Mouse (Mus musculus) forelimb bud, embryonic 11.5 days (tissue): Measurements from ENCODE around the gene Rps3.

Source experiments
- DNase-seq: peaks from one replicate; pipeline ENCODE4 v3.0.0-alpha.2; 2012; ENCODE audit warnings: low read depth, low spot score

The Rps3 gene

GRCm38 (mm10) chr7:99443164-99443563 is 40.4 kb downstream of the Rps3 start:
- no peak for DNase-seq

- DNase-seq = peak; percentile 29
Measured at GRCm38 (mm10) chr7:99441534-99442072, 41.9 kb downstream of the Rps3 start.

DNA sequence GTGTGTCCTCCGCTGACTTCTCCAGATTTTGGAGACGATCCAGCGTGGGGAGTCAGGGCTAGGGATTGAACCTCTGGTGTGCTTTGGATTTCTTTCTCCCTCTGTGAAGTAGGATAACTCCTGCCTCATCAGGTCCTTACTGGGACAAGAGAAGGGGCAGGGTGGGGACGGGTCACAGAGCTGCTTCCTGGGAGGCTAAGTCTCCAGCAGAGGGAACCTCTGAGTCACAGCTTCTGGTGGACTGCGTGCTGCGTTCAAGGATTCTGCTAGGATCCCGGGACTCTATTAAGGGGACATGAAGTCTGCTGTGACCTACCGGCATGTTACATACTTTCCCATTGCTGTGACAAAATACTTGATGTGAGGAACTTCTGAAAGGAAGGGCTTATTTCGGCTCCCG is 44.7 kb downstream of the Rps3 start:
- DNase-seq = no peak

DNA sequence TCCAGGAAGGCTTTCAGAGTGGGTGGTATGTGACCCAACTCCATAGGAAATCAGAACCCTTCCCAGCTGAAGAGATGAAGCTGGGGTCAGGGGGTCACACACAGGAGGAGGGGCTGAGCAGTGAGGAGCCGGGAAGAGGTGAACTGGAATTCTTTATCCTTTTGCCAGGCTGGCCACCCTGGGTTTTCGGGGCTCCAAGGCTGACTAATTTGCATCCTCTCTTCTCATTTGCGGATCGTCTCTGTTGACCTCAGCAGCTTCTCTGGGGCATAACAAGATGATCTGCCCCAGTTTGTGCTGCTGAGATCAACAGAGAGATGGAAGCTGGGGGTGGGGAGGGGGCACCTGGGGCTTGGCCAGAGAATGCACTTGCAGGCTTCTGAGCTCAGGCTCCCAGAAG is 47.0 kb downstream of the Rps3 start:
- DNase-seq = no peak

DNA sequence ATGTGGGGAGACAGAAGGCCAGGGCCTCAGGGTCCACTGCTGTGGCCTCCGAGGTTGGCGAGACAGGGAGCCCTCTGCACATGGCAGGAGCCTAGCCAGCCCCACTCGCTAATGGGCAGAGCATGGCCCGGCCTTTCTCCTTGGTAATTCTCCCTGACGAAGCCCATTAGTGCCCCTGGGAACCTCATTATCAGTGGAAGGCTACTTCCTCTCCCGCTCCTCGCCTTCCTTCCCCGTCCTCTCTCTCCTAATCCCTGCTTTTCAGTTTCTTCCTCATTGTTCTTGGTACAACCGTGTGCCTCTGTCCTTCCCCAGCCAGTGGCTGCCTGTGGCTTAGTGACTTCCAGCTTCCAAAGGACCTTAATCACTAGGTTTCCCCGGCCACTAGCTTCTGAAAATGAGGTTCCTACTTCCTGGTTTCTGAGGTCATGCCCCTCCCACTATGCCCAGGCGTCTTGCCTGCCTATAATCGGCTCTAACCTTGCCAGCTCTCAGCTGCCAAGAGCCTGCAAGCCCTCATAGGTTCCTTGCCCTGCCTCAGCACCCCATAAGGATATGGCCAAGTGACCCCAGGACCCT is 48.8 kb downstream of the Rps3 start:
- DNase-seq = no peak

DNA sequence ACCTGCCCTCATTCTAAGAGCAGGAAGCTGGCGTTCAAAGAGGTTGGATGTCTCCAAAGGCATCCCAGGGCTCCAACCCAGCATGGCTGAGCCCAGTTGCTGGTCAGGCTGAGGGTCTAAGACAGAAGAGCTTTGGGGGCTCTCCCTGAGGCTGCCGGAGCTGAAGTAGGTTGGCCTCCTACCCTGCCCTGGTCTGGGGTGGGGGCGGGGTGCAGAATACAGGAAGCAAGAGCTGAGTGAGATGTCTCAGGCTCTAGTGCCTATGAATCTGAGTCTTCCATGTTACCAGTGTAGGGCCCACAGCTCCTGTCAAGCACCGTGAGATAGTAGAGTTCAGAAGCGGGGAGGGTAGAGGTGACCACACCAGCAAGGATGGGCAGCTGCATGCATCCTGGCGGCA is 50.7 kb downstream of the Rps3 start:
- DNase-seq = no peak

DNA sequence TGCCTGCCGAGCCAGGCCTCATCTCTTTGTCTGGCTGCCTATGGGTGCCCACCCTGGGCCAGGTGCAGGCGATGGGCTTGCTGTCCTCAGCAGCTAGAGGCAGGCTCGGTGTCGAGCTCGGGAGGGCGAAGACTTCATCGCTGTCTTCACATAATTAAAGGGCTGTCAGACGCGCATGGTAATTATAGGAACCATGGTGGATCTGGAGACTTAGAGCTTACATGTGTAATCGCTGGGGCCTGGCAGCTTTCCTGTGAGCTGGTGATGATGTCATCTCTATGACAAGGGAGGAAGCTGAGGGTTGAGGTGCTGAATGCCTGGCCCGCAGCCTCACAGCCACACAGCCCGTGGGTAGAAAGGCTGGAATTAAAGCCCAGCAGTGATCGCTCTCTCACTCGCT is 51.3 kb downstream of the Rps3 start:
- no peak for DNase-seq

DNA sequence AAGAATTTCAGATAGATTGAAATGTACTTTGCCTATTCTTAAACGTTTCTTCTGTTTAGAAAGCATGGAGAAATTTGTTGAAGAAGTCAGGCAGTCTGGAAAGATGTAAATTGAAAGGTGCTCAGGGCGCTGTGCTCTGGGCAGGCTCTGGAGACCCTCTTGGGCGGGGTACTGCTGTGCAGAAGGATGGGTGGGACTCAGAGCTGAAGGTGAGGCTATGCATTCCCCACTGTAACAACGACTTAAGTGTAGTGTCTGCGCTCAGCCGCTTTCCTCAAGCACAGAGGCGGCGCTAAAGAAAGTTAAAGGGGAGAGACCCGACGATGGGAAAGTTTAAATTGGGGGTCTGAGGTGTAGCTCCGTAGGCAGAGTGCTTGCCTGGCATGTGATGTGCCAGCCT is 53.3 kb downstream of the Rps3 start:
- no peak for DNase-seq

GRCm38 (mm10) chr7:99429786-99430185 is 53.8 kb downstream of the Rps3 start:
- DNase-seq = no peak

GRCm38 (mm10) chr7:99428836-99429235 is 54.7 kb downstream of the Rps3 start:
- DNase-seq = no peak

DNA sequence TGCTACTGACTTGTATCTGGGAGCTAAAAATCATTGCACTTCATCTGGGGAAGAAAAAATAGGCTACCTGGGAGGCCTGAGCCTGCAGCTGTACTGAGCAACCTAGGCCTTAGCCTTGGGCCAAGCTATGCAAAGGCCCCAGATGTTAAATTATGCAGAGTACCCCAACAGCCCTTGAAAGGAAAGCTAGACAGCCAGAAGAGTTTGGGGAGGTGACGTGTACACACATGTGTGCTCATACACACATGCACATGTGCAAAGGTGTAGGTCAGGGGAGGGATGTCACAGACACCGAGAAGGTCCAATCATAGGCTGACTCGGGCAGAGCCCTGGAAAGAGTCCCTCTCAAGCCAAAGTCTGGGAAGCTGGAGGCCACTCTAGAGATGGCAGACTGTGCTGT is 55.6 kb downstream of the Rps3 start:
- no peak for DNase-seq
